Mouse (Mus musculus): ENCODE results near the gene Mgat5. TPM values are rescaled to one million over a fixed set of nuclear protein-coding genes. Genes with fewer than 3 reads are reported as not detected.

Gene Mgat5
- polyA plus RNA-seq, 1 experiment: 2.4 TPM

DNA sequence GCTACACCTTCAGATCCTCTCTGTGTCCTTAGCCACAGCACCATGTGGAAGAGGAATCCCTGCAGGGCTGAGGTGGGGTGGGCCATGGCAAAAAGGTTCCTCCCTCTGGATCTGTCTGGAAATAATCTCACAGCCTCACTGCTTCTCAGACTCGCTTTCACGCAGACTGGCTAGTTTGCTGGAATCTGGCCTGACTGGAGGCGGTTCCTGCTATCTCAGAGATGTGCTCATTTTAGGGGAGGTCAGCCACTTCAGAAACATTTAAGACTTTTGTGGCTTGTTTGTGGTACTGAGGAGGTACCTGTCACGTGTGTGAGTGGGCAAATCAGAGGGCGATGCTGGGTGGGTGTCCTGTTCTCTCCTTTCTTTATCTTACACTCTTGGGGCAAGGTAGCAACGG, 115.0 kb downstream of the Mgat5 start:
- H3K4me1 ChIP-seq: peaks cover 71% of the 10 kb centered on the region
- peaks cover 75% of the 10 kb centered on the region for H3K36me3 ChIP-seq (replicated peaks; ENCODE audit: low read length)
- H3K4me3 ChIP-seq (replicated peaks): no peak overlapping the region
- H3K27me3 ChIP-seq (replicated peaks): no peaks in the 10 kb centered on the region
- TF ChIP-seq FLI1 (IDR thresholded peaks at IDR 0.05; ENCODE audit: low read length): no peak
- no peak for TF ChIP-seq GATA1 (IDR thresholded peaks at IDR 0.05; ENCODE audit: borderline replicate concordance, low read length)
- H3K9me3 ChIP-seq: peaks cover 14% of the 10 kb centered on the region

DNA sequence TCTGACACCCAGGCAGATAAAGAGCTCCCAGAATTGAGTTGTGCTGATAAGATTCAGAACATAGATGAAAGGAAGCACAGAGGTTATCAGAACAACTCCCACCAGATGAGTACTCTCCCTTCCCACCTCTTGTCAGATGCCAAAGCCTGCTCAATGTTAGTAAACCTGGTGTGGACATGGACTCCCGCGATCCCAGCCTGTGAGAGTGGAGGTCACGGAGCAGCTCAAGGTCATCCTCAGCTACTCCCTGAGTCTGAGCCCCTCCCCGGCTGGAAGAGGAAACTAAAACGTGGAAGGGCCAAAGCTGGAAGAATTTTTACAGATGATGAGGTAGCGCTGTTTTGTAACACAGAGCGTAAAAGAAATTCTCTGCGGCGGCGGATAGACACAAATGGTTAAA, 116.1 kb downstream of the Mgat5 start:
- H3K4me3 ChIP-seq (replicated peaks): no peak overlapping the region
- H3K4me1 ChIP-seq: peaks cover 60% of the 10 kb centered on the region
- TF ChIP-seq GATA1 (IDR thresholded peaks at IDR 0.05; ENCODE audit: borderline replicate concordance, low read length) (no peak), FLI1 (IDR thresholded peaks at IDR 0.05; ENCODE audit: low read length) (no peak)
- peaks cover 81% of the 10 kb centered on the region for H3K36me3 ChIP-seq (replicated peaks; ENCODE audit: low read length)
- H3K27me3 ChIP-seq (replicated peaks): no peaks in the 10 kb centered on the region
- H3K9me3 ChIP-seq: peaks cover 14% of the 10 kb centered on the region

DNA sequence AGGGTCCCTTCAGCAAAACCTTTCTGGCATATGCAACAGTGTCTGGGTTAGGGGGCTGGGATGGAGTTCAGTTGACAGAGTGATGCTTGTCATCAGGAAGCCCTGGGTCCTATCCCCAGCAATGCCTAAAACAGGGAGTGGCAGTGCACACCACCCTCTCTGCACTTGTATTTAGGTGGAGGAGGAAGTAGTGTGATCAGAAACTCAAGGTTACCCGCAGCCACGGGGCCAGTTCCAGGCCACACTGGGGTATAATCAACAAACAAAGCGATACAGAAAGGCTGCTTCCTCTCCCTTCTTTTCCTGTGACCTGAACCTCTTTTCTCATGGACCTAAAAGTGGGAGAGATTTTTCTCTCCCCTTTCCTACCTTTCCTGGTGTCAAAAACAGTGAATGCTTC, 116.8 kb downstream of the Mgat5 start:
- Histone ChIP-seq H3K4me3 (replicated peaks) (no peak overlapping the region), H3K27me3 (replicated peaks) (no peaks in the 10 kb centered on the region), H3K4me1 (peaks cover 53% of the 10 kb centered on the region)

DNA sequence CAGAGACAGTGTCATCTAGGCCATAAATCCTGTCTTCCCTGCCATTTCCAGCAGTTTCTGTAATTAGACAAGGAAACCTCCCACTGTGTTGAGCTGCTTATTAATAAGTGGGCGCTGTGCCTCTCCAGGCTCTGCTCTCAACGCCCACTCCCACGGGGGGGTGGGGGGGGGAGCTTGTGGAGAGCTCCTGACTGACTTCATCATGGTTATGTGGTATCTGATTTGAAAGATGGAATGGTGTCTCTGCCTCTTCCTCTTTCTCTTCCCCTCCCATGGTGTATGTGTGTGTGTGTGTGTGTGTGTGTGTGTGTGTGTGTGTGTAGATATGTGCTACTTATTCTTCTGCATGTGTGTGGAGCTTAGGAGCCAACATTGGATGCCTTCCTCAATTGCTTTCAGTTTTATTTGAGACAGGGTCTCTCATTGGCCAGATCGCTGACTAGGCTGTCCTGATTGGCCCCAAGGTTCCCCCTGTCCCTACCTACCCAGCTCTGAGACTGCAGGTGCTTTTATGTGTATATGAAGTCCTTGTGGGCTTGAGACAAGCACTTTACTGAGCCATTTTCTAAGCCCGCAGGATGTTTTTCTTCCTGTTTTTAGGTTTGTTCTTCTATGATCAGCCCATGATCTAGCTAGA, 117.5 kb downstream of the Mgat5 start:
- peaks cover 49% of the 10 kb centered on the region for H3K4me1 ChIP-seq
- H3K9me3 ChIP-seq: peaks cover 14% of the 10 kb centered on the region
- H3K27me3 ChIP-seq (replicated peaks): no peaks in the 10 kb centered on the region
- no peak for TF ChIP-seq GATA1 (IDR thresholded peaks at IDR 0.05; ENCODE audit: borderline replicate concordance, low read length)
- TF ChIP-seq FLI1 (IDR thresholded peaks at IDR 0.05; ENCODE audit: low read length): no peak
- no peak overlapping the region for H3K4me3 ChIP-seq (replicated peaks)
- H3K36me3 ChIP-seq (replicated peaks; ENCODE audit: low read length): peaks cover 82% of the 10 kb centered on the region

More for the DNA sequence above, 116.8 kb downstream of the Mgat5 start:
- Histone ChIP-seq H3K9me3 (peaks cover 14% of the 10 kb centered on the region), H3K36me3 (replicated peaks; ENCODE audit: low read length) (peaks cover 84% of the 10 kb centered on the region)
- TF ChIP-seq FLI1 (IDR thresholded peaks at IDR 0.05; ENCODE audit: low read length) (no peak), GATA1 (IDR thresholded peaks at IDR 0.05; ENCODE audit: borderline replicate concordance, low read length) (no peak)

DNA sequence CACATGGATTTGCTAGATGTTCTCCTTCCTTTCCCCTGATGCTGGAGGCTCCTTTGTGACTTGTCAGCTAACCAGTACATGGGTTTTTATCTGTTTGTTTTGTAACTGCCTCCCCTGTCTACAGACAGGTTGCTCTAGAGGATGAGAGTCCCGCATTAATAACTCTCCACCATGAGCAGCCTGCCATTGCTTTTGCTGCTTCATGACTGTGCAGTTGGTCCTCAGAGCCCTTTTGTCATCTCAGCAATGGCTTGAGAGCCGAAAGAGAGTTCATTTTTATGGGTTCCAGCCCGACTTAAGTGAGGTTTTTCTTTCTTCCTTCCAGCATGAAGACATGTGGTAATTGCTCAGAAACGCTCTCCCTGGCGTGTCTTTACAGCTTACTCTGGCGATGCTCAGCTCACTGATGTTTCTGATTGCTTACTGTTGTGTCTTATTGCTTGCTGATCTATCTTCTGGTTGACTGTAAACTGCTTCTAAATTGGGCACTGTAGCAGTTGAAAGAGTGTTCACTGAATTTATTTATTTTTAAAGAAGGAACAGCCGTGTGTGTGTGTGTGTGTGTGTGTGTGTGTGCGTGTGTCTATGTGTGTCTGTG, 120.9 kb downstream of the Mgat5 start:
- no peak for TF ChIP-seq FLI1 (IDR thresholded peaks at IDR 0.05; ENCODE audit: low read length)
- no peak for TF ChIP-seq GATA1 (IDR thresholded peaks at IDR 0.05; ENCODE audit: borderline replicate concordance, low read length)
- H3K4me3 ChIP-seq (replicated peaks): no peak overlapping the region
- H3K9me3 ChIP-seq: peaks cover 14% of the 10 kb centered on the region
- H3K4me1 ChIP-seq: peaks cover 49% of the 10 kb centered on the region
- no peaks in the 10 kb centered on the region for H3K27me3 ChIP-seq (replicated peaks)
- peaks cover 93% of the 10 kb centered on the region for H3K36me3 ChIP-seq (replicated peaks; ENCODE audit: low read length)

DNA sequence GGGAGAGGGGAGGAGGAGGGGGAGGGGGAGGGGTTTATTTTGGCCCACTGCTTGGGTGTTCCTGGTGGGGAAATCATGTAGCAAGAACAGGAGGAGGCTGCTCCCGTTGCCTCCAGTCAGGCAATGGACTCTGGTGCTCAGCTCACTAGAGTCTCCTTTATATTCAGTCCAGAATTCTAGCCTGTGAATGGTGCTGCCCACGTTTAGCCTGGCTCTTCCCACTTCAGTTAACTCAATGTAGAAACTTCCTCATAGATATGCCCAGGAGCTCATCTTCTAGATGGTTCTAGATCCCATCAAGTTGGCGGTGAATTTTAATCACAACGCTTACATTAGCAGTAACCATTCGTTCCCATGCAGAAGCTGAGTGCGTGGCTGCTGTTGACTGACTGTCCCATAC, 123.0 kb downstream of the Mgat5 start:
- TF ChIP-seq GATA1 (IDR thresholded peaks at IDR 0.05; ENCODE audit: borderline replicate concordance, low read length): no peak
- no peak for TF ChIP-seq FLI1 (IDR thresholded peaks at IDR 0.05; ENCODE audit: low read length)
- Histone ChIP-seq H3K36me3 (replicated peaks; ENCODE audit: low read length) (peaks cover 83% of the 10 kb centered on the region), H3K4me1 (peaks cover 36% of the 10 kb centered on the region), H3K9me3 (peaks cover 14% of the 10 kb centered on the region), H3K4me3 (replicated peaks) (no peak overlapping the region), H3K27me3 (replicated peaks) (no peaks in the 10 kb centered on the region)

DNA sequence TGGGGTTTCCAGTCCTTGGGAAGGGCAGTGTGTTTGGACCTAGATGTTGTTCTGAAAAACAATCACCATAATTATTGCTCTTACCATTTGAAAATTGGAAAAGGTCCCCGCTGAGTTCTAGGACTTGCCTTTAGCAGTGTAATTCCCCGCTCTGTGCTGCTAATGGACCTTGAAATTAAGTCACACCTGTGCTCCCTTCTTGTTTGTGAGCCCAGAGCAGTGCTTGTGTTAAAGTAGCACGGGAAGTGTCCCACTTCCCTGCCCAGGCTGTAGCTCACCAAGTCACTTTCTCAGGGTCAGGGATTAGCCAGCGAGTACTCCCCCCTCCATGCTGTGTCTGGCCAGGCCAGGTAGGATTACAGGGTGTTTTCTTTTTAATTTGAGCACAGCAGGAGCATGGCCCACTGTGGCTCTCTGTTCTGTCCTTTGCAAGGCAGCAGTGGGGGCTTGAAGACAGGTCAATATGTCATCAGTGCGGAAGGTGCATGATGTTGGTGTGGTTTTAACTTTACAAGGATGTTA, 123.6 kb downstream of the Mgat5 start:
- peaks cover 12% of the 10 kb centered on the region for H3K9me3 ChIP-seq
- H3K27me3 ChIP-seq (replicated peaks): no peaks in the 10 kb centered on the region
- H3K4me3 ChIP-seq (replicated peaks): no peak overlapping the region
- peaks cover 37% of the 10 kb centered on the region for H3K4me1 ChIP-seq
- no peak for TF ChIP-seq GATA1 (IDR thresholded peaks at IDR 0.05; ENCODE audit: borderline replicate concordance, low read length)
- no peak for TF ChIP-seq FLI1 (IDR thresholded peaks at IDR 0.05; ENCODE audit: low read length)
- H3K36me3 ChIP-seq (replicated peaks; ENCODE audit: low read length): peaks cover 76% of the 10 kb centered on the region

DNA sequence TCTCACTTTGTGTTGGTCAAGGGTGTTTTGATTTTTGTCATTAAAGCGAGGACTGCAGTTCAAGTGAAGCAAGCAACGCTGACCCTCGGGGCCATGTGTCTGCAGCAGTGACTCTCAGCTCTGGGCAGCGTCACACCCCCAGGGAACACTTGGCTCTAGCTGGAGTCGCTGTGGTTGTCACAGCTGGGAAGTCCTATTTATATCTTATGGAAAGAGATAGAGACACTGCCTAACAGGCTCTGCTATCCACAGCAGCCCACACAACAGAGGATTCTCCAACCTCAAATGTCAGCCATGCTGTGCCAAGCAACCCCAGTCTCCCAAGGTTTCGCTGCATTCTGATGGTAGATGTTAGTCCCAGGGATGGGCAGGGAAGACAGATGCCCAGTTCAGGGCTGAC, 125.0 kb downstream of the Mgat5 start:
- no peaks in the 10 kb centered on the region for H3K27me3 ChIP-seq (replicated peaks)
- no peaks in the 10 kb centered on the region for H3K9me3 ChIP-seq
- TF ChIP-seq FLI1 (IDR thresholded peaks at IDR 0.05; ENCODE audit: low read length) (no peak), GATA1 (IDR thresholded peaks at IDR 0.05; ENCODE audit: borderline replicate concordance, low read length) (no peak)
- H3K4me3 ChIP-seq (replicated peaks): no peak overlapping the region
- peaks cover 41% of the 10 kb centered on the region for H3K4me1 ChIP-seq
- H3K36me3 ChIP-seq (replicated peaks; ENCODE audit: low read length): peaks cover 62% of the 10 kb centered on the region

DNA sequence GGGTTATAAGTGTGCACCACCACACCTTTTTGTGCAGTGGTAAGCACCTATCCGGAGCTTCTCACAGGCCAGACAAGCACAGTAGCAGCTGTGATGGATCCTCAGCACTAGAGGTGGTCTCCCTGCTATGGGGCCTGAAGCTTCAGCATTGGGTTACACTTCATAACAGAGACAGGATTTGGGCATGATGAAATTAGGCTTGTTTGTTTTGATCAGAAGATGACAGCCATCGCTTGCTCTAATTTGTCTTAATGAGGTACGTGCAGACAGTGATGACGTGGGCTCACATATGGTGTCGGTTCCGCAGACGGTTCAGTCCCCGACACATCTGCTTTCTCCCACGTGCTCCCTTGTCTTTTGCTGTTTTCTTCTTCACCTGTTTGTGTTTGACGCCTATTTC, 132.9 kb downstream of the Mgat5 start:
- Histone ChIP-seq H3K36me3 (replicated peaks; ENCODE audit: low read length) (peaks cover 48% of the 10 kb centered on the region), H3K27me3 (replicated peaks) (no peaks in the 10 kb centered on the region), H3K9me3 (0 out of 2 replicates have a peak, but pooled peaks cover 3% of the 10 kb centered on the region), H3K4me3 (replicated peaks) (no peak overlapping the region), H3K4me1 (peaks cover 54% of the 10 kb centered on the region)
- no peak for TF ChIP-seq GATA1 (IDR thresholded peaks at IDR 0.05; ENCODE audit: borderline replicate concordance, low read length)
- TF ChIP-seq FLI1 (IDR thresholded peaks at IDR 0.05; ENCODE audit: low read length): no peak

DNA sequence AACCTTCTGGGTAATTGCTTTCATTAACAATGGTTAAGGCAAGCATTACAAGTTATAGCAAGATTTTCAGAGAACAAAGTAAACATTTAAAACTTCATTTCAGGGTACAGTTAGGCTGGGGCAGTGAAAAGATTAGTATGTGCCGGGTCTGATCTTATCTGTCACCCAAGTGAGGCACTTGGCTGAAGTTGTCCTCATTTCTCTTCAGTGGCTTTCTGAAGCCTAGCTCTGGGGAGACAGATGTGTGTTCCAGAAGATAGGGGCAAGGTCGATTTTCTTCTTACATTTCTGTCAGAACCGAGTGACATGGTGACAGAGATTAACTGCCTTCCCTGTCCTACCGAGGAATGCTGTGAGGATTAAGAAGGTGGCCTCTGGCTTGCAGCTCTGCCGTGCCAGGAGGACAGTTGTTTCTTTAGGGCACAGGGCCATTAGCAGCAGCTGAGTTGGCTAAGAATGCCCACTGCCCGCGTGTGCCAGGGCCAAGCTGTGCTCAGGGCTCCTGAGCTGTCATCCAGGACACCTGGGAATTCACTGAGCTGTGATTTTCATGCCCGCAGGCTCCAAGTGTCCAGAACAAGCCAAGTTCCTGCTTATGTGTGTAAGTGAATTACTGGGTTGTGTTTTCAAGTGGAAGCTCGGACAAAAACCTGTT, 134.1 kb downstream of the Mgat5 start:
- H3K9me3 ChIP-seq: 0 out of 2 replicates have a peak, but pooled peaks cover 3% of the 10 kb centered on the region
- no peak for TF ChIP-seq GATA1 (IDR thresholded peaks at IDR 0.05; ENCODE audit: borderline replicate concordance, low read length)
- TF ChIP-seq FLI1 (IDR thresholded peaks at IDR 0.05; ENCODE audit: low read length): no peak

More for the DNA sequence above, 134.1 kb downstream of the Mgat5 start:
- Histone ChIP-seq H3K36me3 (replicated peaks; ENCODE audit: low read length) (peaks cover 49% of the 10 kb centered on the region), H3K4me3 (replicated peaks) (no peak overlapping the region), H3K27me3 (replicated peaks) (no peaks in the 10 kb centered on the region), H3K4me1 (peaks cover 59% of the 10 kb centered on the region)
